Mouse (Mus musculus) neutrophil, adult 83 days (primary cell): ENCODE measurements around the gene Rnf151. TPM values are rescaled to one million over a fixed set of nuclear protein-coding genes. Genes with fewer than 3 reads are reported as not detected.

Experiments
- total RNA-seq, 2 experiments: library from RNA; stranded (reverse); gene quantifications; one replicate each; pipeline ENCODE4 v1.2.4; 2023

Rnf151 gene
- not detected for total RNA-seq

GRCm38 (mm10) chr17:24717943-24718342, at the start of gene Rnf151, which contains the start of gene Rps2:
Rnf151 (minus strand) TSS chr17:24718063.
Rps2 (plus strand) TSS chr17:24718116.

GRCm38 (mm10) chr17:24752415-24753394, 34.8 kb upstream of the Rnf151 start, which contains the start of gene Hs3st6:
Hs3st6 (plus strand) TSS chr17:24752988.

GRCm38 (mm10) chr17:24736330-24737051, 18.6 kb upstream of the Rnf151 start, which contains the start of gene Msrb1:
Msrb1 (plus strand) TSS chr17:24736642.

GRCm38 (mm10) chr17:24727618-24728017, 9.8 kb upstream of the Rnf151 start, which contains the start of gene Rpl3l:
Rpl3l (plus strand) TSS chr17:24727820.

GRCm38 (mm10) chr17:24724184-24724583, 6.3 kb upstream of the Rnf151 start, which contains the start of gene Ndufb10:
Ndufb10 (minus strand) TSS chr17:24724478.

GRCm38 (mm10) chr17:24706982-24707800, 10.7 kb downstream of the Rnf151 start, which contains the start of gene Tbl3:
Tbl3 (minus strand) TSS chr17:24707660.

GRCm38 (mm10) chr17:24696011-24696697, 21.7 kb downstream of the Rnf151 start, which contains the start of the genes Gfer and Noxo1:
Gfer (minus strand) TSS chr17:24696156.
Noxo1 (plus strand) TSS chr17:24696234.

GRCm38 (mm10) chr17:24689251-24690081, 28.4 kb downstream of the Rnf151 start, which contains the start of gene Syngr3:
Syngr3 (minus strand) TSS chr17:24689955.

GRCm38 (mm10) chr17:24669545-24670245, 48.2 kb downstream of the Rnf151 start, which contains the start of gene Zfp598:
Zfp598 (plus strand) TSS chr17:24669687.

Other genes with a start within 250 kb of the Rnf151 start
- 10 to 100 TPM; 35.8 to 38.2 TPM for gene E4f1, start 247.8 kb downstream of the Rnf151 start, total RNA-seq
- 10 to 100 TPM; 29.7 to 33.2 TPM for gene Pgp, start 247.7 kb downstream of the Rnf151 start, total RNA-seq
- under 1 TPM in 1 of 2 experiments, not detected in 1; 0.35 TPM for gene Bricd5, start 244.2 kb downstream of the Rnf151 start, total RNA-seq
- 10 to 100 TPM; 46.7 to 47.8 TPM for gene Mlst8, start 239.0 kb downstream of the Rnf151 start, total RNA-seq
- not detected for gene Caskin1, start 229.5 kb downstream of the Rnf151 start, total RNA-seq
- gene Traf7, start 190.1 kb downstream of the Rnf151 start, total RNA-seq = 100 to 1,000 TPM; 130 to 144 TPM
- 1 to 10 TPM in 1 of 2 experiments, under 1 TPM in 1; 0.42 to 1.2 TPM for gene Rab26, start 183.9 kb downstream of the Rnf151 start, total RNA-seq
- gene Pkd1, start 168.2 kb downstream of the Rnf151 start, total RNA-seq = 10 to 100 TPM; 18.7 TPM
- 10 to 100 TPM; 40.6 to 46.9 TPM for gene Tsc2, start 85.4 kb downstream of the Rnf151 start, total RNA-seq
- gene Nthl1, start 85.4 kb downstream of the Rnf151 start, total RNA-seq = 1 to 10 TPM; 1.0 to 3.5 TPM
- gene Slc9a3r2, start 67.7 kb downstream of the Rnf151 start, total RNA-seq = 1 to 10 TPM; 2.0 to 2.9 TPM
- not detected for gene Npw, start 59.6 kb downstream of the Rnf151 start, total RNA-seq
- 10 to 100 TPM; 26.5 to 28.8 TPM for gene Zfp598, start 48.4 kb downstream of the Rnf151 start, total RNA-seq
- gene Syngr3, start 28.1 kb downstream of the Rnf151 start, total RNA-seq = under 1 TPM in 1 of 2 experiments, not detected in 1; 0.20 TPM
- gene Gfer, start 21.9 kb downstream of the Rnf151 start, total RNA-seq = 1 to 10 TPM; 7.9 to 9.0 TPM
- gene Noxo1, start 21.8 kb downstream of the Rnf151 start, total RNA-seq = 1 to 10 TPM; 1.8 to 2.2 TPM
- gene Tbl3, start 10.4 kb downstream of the Rnf151 start, total RNA-seq = 10 to 100 TPM; 12.1 to 16.7 TPM
- gene Rps2, start 53 bp upstream of the Rnf151 start, total RNA-seq = 100 to 1,000 TPM; 644 to 709 TPM
- 10 to 100 TPM; 71.6 to 74.1 TPM for gene Ndufb10, start 6.4 kb upstream of the Rnf151 start, total RNA-seq
- gene Rpl3l, start 9.8 kb upstream of the Rnf151 start, total RNA-seq = 1 to 10 TPM; 1.0 to 1.2 TPM
- gene Msrb1, start 18.6 kb upstream of the Rnf151 start, total RNA-seq = 1,000 to 10,000 TPM; 1,053 to 1,152 TPM
- under 1 TPM in 1 of 2 experiments, not detected in 1; 0.66 TPM for gene Hs3st6, start 34.9 kb upstream of the Rnf151 start, total RNA-seq
- gene Meiob, start 86.2 kb upstream of the Rnf151 start, total RNA-seq = not detected
- gene Hagh, start 122.1 kb upstream of the Rnf151 start, total RNA-seq = 10 to 100 TPM; 49.6 to 49.7 TPM
- 1 to 10 TPM; 5.1 to 6.5 TPM for gene Fahd1, start 132.3 kb upstream of the Rnf151 start, total RNA-seq
- under 1 TPM; 0.15 to 0.42 TPM for gene Igfals, start 147.9 kb upstream of the Rnf151 start, total RNA-seq
- gene Nubp2, start 168.3 kb upstream of the Rnf151 start, total RNA-seq = 10 to 100 TPM; 36.0 to 39.5 TPM
- 10 to 100 TPM; 20.6 to 24.6 TPM for gene Spsb3, start 168.6 kb upstream of the Rnf151 start, total RNA-seq
- 10 to 100 TPM; 11.7 to 16.5 TPM for gene Eme2, start 177.0 kb upstream of the Rnf151 start, total RNA-seq
- 10 to 100 TPM; 14.6 to 18.9 TPM for gene Mrps34, start 177.1 kb upstream of the Rnf151 start, total RNA-seq
- 10 to 100 TPM; 15.6 to 23.0 TPM for gene Nme3, start 178.4 kb upstream of the Rnf151 start, total RNA-seq
- gene Mapk8ip3, start 218.9 kb upstream of the Rnf151 start, total RNA-seq = 10 to 100 TPM; 61.9 to 68.8 TPM
- gene Jpt2, start 242.6 kb upstream of the Rnf151 start, total RNA-seq = 10 to 100 TPM; 36.4 to 38.8 TPM